ENCODE assay signal across 21 mouse cellular contexts in genomic region chr4:57666101-57666500, GRCm38 (mm10). TPM values are rescaled to one million over a fixed set of nuclear protein-coding genes. Genes with fewer than 3 reads are reported as not detected.
DNase-seq lines count a peak whose midpoint lies in the region; ATAC-seq and TF ChIP-seq lines count a peak whose summit lies in the region.
"Had no signal": no experiment of that assay in that cellular context is flagged by ENCODE, and none has a peak within 500 bp of the region (broad histone marks: within the 10 kb centered on the region; RNA-seq: fewer than 3 reads in every experiment).

No protein-coding gene starts in this region.

- POLR2A ChIA-PET in Patski (lab: Charles Lee): no interaction called here

- peak; percentile 13 for TF ChIP-seq CTCF in Patski (IDR thresholded peaks at IDR 0.05)

- in situ Hi-C loops in Patski (cut with MboI; ENCODE audit: low pct_unique_long_range_greater_than_20kb): no loop called here

- no peaks in the 10 kb centered on the region for H3K27me3 ChIP-seq in Patski
- H3K27me3 ChIP-seq in midbrain, embryonic 16.5 days (ENCODE audit: control insufficient read depth, insufficient read depth, low read depth, low read length): no peaks in the 10 kb centered on the region
- H3K27me3 ChIP-seq: CH12.LX; forebrain, embryonic 13.5 days; hindbrain, embryonic 13.5 days had no signal

- ATAC-seq in Patski: no peak
- no peak for ATAC-seq in midbrain, embryonic 16.5 days
- ATAC-seq: forebrain, embryonic 13.5 days; forebrain, postnatal 0 days; hindbrain, postnatal 0 days had no signal

- H3K36me3 ChIP-seq in midbrain, embryonic 16.5 days (ENCODE audit: control insufficient read depth, insufficient read depth, low read length): no peaks in the 10 kb centered on the region
- H3K36me3 ChIP-seq: embryonic facial prominence, embryonic 10.5 days; hindbrain, embryonic 13.5 days had no signal

- H3K9me3 ChIP-seq in midbrain, embryonic 16.5 days (replicated peaks; ENCODE audit: control insufficient read depth, low read length, poor library complexity, severe bottlenecking): no peaks in the 10 kb centered on the region
- H3K9me3 ChIP-seq: embryonic facial prominence, embryonic 10.5 days; forebrain, embryonic 13.5 days; heart, embryonic 10.5 days; hindbrain, embryonic 13.5 days had no signal

- H3K4me1 ChIP-seq in midbrain, embryonic 16.5 days (ENCODE audit: control insufficient read depth, insufficient read depth, low read length): no peaks in the 10 kb centered on the region
- H3K4me1 ChIP-seq: embryonic facial prominence, embryonic 10.5 days; forebrain, embryonic 13.5 days; hindbrain, embryonic 13.5 days had no signal

- 86% methylated on average over 3 of the region's 3 CpGs for WGBS in midbrain, embryonic 16.5 days

- H3K4me3 ChIP-seq in midbrain, embryonic 16.5 days (ENCODE audit: low read depth, low read length): no peak overlapping the region
- H3K4me3 ChIP-seq: embryonic facial prominence, embryonic 10.5 days; forebrain, embryonic 13.5 days; heart, embryonic 10.5 days; hindbrain, embryonic 13.5 days had no signal

- peak; percentile 33 for DNase-seq in adrenal gland, postnatal 25 days
- no peak for DNase-seq in adrenal gland, adult 18-20 months (ENCODE audit: low spot score in 2 of 2)
- DNase-seq in 3134 (ENCODE audit: extremely low read depth, insufficient read length, low spot score) (peak; percentile 72), 3T3-L1 (ENCODE audit: low read depth, low spot score) (peak; percentile 64), Patski (ENCODE audit: low read depth, low spot score) (no peak)
- DNase-seq in left cerebral cortex, adult 18-20 months (ENCODE audit: low spot score in 2 of 2): no peak
- no peak for DNase-seq in cerebellum, adult 9-11 months
- DNase-seq: cerebellum, adult 18-20 months; cerebellum, postnatal 10 days; forebrain, postnatal 0 days; gastrocnemius, postnatal 14 days; heart, postnatal 10 days; kidney, adult 9 months had no signal

- H3K9ac ChIP-seq in midbrain, embryonic 16.5 days (ENCODE audit: low read depth, low read length): no peak overlapping the region
- H3K9ac ChIP-seq: forebrain, embryonic 13.5 days; forebrain, postnatal 0 days; hindbrain, embryonic 13.5 days had no signal

- no peak overlapping the region for H3K4me2 ChIP-seq in midbrain, embryonic 16.5 days (ENCODE audit: low read length)
- H3K4me2 ChIP-seq: forebrain, embryonic 13.5 days; hindbrain, embryonic 13.5 days had no signal

- CTCF ChIA-PET in Patski (lab: Charles Lee): no interaction called here

- no peak overlapping the region for H3K27ac ChIP-seq in midbrain, embryonic 16.5 days (ENCODE audit: low read length)
- H3K27ac ChIP-seq: embryonic facial prominence, embryonic 10.5 days; forebrain, embryonic 13.5 days; heart, embryonic 10.5 days; hindbrain, embryonic 13.5 days; hindbrain, postnatal 0 days had no signal

RNA-seq across cellular contexts. Expression of gene Akap2, which starts 51.4 kb away (rescaled TPM):
- 132 and 158 TPM in 2 replicates for total RNA-seq in adrenal gland, postnatal 25 days (2021)
- total RNA-seq in adrenal gland, adult 18-20 months (2021): 100 to 1,000 TPM; 191 to 192 TPM
- polyA plus RNA-seq in Patski (2021): 99.3 TPM
- total RNA-seq in left cerebral cortex, adult 18-20 months (2021): 10 to 100 TPM; 42.1 to 46.8 TPM
- polyA plus RNA-seq in midbrain, embryonic 16.5 days (2015; fragmentation: Nextera tagmentation; extraction: Ambion mirVana): 10.5 and 12.4 TPM in 2 replicates
- total RNA-seq: granulocyte monocyte progenitor cell, adult 5-6 weeks had no signal

Comparison
In these comparisons a context has a peak if more than half of its experiments do, and no peak if none do; other contexts are left out.
1. DNase-seq: peak in adrenal gland, postnatal 25 days (single experiment), 3134 (single experiment) and 3T3-L1 (single experiment); none in adrenal gland, adult 18-20 months (0 of 2), Patski (single experiment), left cerebral cortex, adult 18-20 months (0 of 2) and cerebellum, adult 9-11 months (single experiment).